Mouse (Mus musculus): ENCODE measurements at regions not wholly inside any gene's neighbourhood (a gene's known extent, or its start where the extent isn't known, plus 50 kb on each side); places are given as distances from the start of the nearest gene placed in this dataset.

GRCm38 (mm10) chr13:90334286-90334685 is 244.9 kb upstream of the Xrcc4 start:
- CTCF ChIA-PET, result interaction anchor here in 1 of 4 experiments (0.5 kb wide), 1 partner anchor 213 kb away, joined by 5 read pairs; no protein-coding TSS in a partner anchor
- POLR2A ChIA-PET, result interaction anchor here in 2 of 4 experiments (0.6 kb wide), 2 partner anchors 337 to 1519 kb away, joined by 3 to 4 read pairs; no protein-coding TSS in a partner anchor

GRCm38 (mm10) chr13:90325226-90325625 is 235.8 kb upstream of the Xrcc4 start:
- ChIA-PET CTCF (no interaction called here), POLR2A (no interaction called here)

GRCm38 (mm10) chr13:90313209-90313978 is 224.0 kb upstream of the Xrcc4 start:
- ChIA-PET CTCF (no interaction called here), POLR2A (no interaction called here)

GRCm38 (mm10) chr13:90310482-90310881 is 221.1 kb upstream of the Xrcc4 start:
- POLR2A ChIA-PET, result no interaction called here

GRCm38 (mm10) chr13:90300481-90300880 is 211.1 kb upstream of the Xrcc4 start:
- ChIA-PET POLR2A (no interaction called here), CTCF (no interaction called here)

More at GRCm38 (mm10) chr13:90310482-90310881, 221.1 kb upstream of the Xrcc4 start:
- CTCF ChIA-PET, result no interaction called here

- POLR2A ChIA-PET, result no interaction called here
- CTCF ChIA-PET, result no interaction called here
Measured at GRCm38 (mm10) chr13:90294648-90295007, 205.2 kb upstream of the Xrcc4 start.

- ChIA-PET CTCF (no interaction called here), POLR2A (no interaction called here)
Measured at GRCm38 (mm10) chr13:90293697-90294647, 204.6 kb upstream of the Xrcc4 start.

- ChIA-PET CTCF (no interaction called here), POLR2A (no interaction called here)
Measured at GRCm38 (mm10) chr13:90292905-90293304, 203.5 kb upstream of the Xrcc4 start.

- ChIA-PET POLR2A (no interaction called here), CTCF (no interaction called here)
Measured at GRCm38 (mm10) chr13:90292124-90292523, 202.7 kb upstream of the Xrcc4 start.

GRCm38 (mm10) chr13:90280976-90281375 is 191.6 kb upstream of the Xrcc4 start:
- POLR2A ChIA-PET, result no interaction called here
- CTCF ChIA-PET, result no interaction called here

GRCm38 (mm10) chr13:90279786-90280382 is 190.5 kb upstream of the Xrcc4 start:
- CTCF ChIA-PET, result interaction anchor here in 1 of 4 experiments (0.6 kb wide), 1 partner anchor 363 kb away, joined by 5 read pairs; no protein-coding TSS in a partner anchor
- POLR2A ChIA-PET, result no interaction called here

- CTCF ChIA-PET, result interaction anchor here in 1 of 4 experiments (0.6 kb wide), 1 partner anchor 362 kb away, joined by 5 read pairs; no protein-coding TSS in a partner anchor
- POLR2A ChIA-PET, result interaction anchor here in 1 of 4 experiments (0.6 kb wide), 1 partner anchor 155 kb away, joined by 3 read pairs; no protein-coding TSS in a partner anchor
Measured at GRCm38 (mm10) chr13:90279355-90279754, 189.9 kb upstream of the Xrcc4 start.

GRCm38 (mm10) chr13:90259071-90259742 is 169.8 kb upstream of the Xrcc4 start:
- ChIA-PET POLR2A (no interaction called here), CTCF (no interaction called here)

GRCm38 (mm10) chr13:90252981-90253380 is 163.6 kb upstream of the Xrcc4 start:
- POLR2A ChIA-PET, result no interaction called here
- CTCF ChIA-PET, result no interaction called here

GRCm38 (mm10) chr13:90245997-90246765 is 156.8 kb upstream of the Xrcc4 start:
- CTCF ChIA-PET, result interaction anchor here in 1 of 4 experiments (0.6 kb wide), 1 partner anchor 717 kb away, joined by 6 read pairs; no protein-coding TSS in a partner anchor
- POLR2A ChIA-PET, result interaction anchor here in 1 of 4 experiments (0.6 kb wide), 1 partner anchor 93 kb away, joined by 3 read pairs; no protein-coding TSS in a partner anchor

- CTCF ChIA-PET, result no interaction called here
- POLR2A ChIA-PET, result no interaction called here
Measured at GRCm38 (mm10) chr13:90238331-90238730, 148.9 kb upstream of the Xrcc4 start.

GRCm38 (mm10) chr13:90233986-90234385 is 144.6 kb upstream of the Xrcc4 start:
- CTCF ChIA-PET, result no interaction called here
- POLR2A ChIA-PET, result no interaction called here

- CTCF ChIA-PET, result no interaction called here
Measured at GRCm38 (mm10) chr13:90233561-90233960, 144.2 kb upstream of the Xrcc4 start.

GRCm38 (mm10) chr13:90229106-90229505 is 139.7 kb upstream of the Xrcc4 start:
- CTCF ChIA-PET, result no interaction called here
- POLR2A ChIA-PET, result no interaction called here

More at GRCm38 (mm10) chr13:90233561-90233960, 144.2 kb upstream of the Xrcc4 start:
- POLR2A ChIA-PET, result no interaction called here
